Mouse (Mus musculus): ENCODE measurements around the gene Wnt16. TPM values are rescaled to one million over a fixed set of nuclear protein-coding genes. Genes with fewer than 3 reads are reported as not detected.
A peak's percentile ranks its signal among the peaks of the same experiment; 100 is the strongest.

Gene Wnt16
- polyA plus RNA-seq, 1 experiment from 2014 or later, result not detected

- H3K27ac ChIP-seq, result no peak overlapping the region
Measured at GRCm38 (mm10) chr6:22280217-22280861, 7.7 kb upstream of the Wnt16 start.

GRCm38 (mm10) chr6:22282405-22282804 lies 5.6 kb upstream of the Wnt16 start:
- Histone ChIP-seq H3K4me1 (replicated peaks) (no peaks in the 10 kb centered on the region), H3K36me3 (no peaks in the 10 kb centered on the region), H3K9ac (no peak overlapping the region), H3K9me3 (replicated peaks) (no peaks in the 10 kb centered on the region), H3K27me3 (peaks cover 9% of the 10 kb centered on the region), H3K27ac (no peak overlapping the region), H3K4me2 (no peak overlapping the region), H3K4me3 (replicated peaks) (no peak overlapping the region)
- 64% methylated on average over 4 of the region's 4 CpGs for WGBS (ENCODE audit: insufficient replicate concordance)
- DNase-seq (no peak), ATAC-seq (ENCODE audit: low read depth) (no peak)

More at GRCm38 (mm10) chr6:22280217-22280861, 7.7 kb upstream of the Wnt16 start:
- Histone ChIP-seq H3K36me3 (no peaks in the 10 kb centered on the region), H3K9ac (no peak overlapping the region), H3K4me2 (0 out of 2 replicates have a peak overlapping the region, but pooled peaks have one; percentile 4), H3K27me3 (no peaks in the 10 kb centered on the region), H3K4me3 (replicated peaks) (no peak overlapping the region), H3K9me3 (replicated peaks) (no peaks in the 10 kb centered on the region), H3K4me1 (replicated peaks) (no peaks in the 10 kb centered on the region)
- DNase-seq (no peak), ATAC-seq (ENCODE audit: low read depth) (no peak)
- WGBS (ENCODE audit: insufficient replicate concordance), result 63% methylated on average over 14 of the region's 14 CpGs

GRCm38 (mm10) chr6:22288737-22289460 lies 872 bp downstream of the Wnt16 start:
- H3K9ac ChIP-seq, result no peak overlapping the region
- 2% methylated on average over 38 of the region's 38 CpGs for WGBS (ENCODE audit: insufficient replicate concordance)
- H3K4me1 ChIP-seq (replicated peaks), result peaks cover 4% of the 10 kb centered on the region; the same call in 1 of the 2 replicates
- H3K27me3 ChIP-seq, result peaks cover 46% of the 10 kb centered on the region
- ATAC-seq (ENCODE audit: low read depth) (no peak), DNase-seq (no peak)
- peak overlapping the region; percentile 49 for H3K4me2 ChIP-seq
- H3K9me3 ChIP-seq (replicated peaks), result no peaks in the 10 kb centered on the region
- H3K27ac ChIP-seq, result no peak overlapping the region
- no peaks in the 10 kb centered on the region for H3K36me3 ChIP-seq
- H3K4me3 ChIP-seq (replicated peaks), result peak overlapping the region; percentile 30

- DNase-seq (no peak), ATAC-seq (ENCODE audit: low read depth) (no peak)
- H3K4me2 ChIP-seq, result peak overlapping the region; percentile 49
- H3K27ac ChIP-seq, result no peak overlapping the region
- H3K4me3 ChIP-seq (replicated peaks), result peak overlapping the region; percentile 30
- no peaks in the 10 kb centered on the region for H3K9me3 ChIP-seq (replicated peaks)
- H3K36me3 ChIP-seq, result no peaks in the 10 kb centered on the region
- no peak overlapping the region for H3K9ac ChIP-seq
- H3K4me1 ChIP-seq (replicated peaks), result peaks cover 4% of the 10 kb centered on the region; the same call in 1 of the 2 replicates
- H3K27me3 ChIP-seq, result peaks cover 46% of the 10 kb centered on the region
- 4% methylated on average over 21 of the region's 21 CpGs for WGBS (ENCODE audit: insufficient replicate concordance)
Measured at GRCm38 (mm10) chr6:22289461-22290021, 1.5 kb downstream of the Wnt16 start.

- peaks cover 46% of the 10 kb centered on the region for H3K27me3 ChIP-seq
- no peak overlapping the region for H3K9ac ChIP-seq
- no peak overlapping the region for H3K27ac ChIP-seq
- peaks cover 6% of the 10 kb centered on the region; the same call in 1 of the 2 replicates for H3K4me1 ChIP-seq (replicated peaks)
- no peak for DNase-seq
- ATAC-seq (ENCODE audit: low read depth), result no peak
- H3K9me3 ChIP-seq (replicated peaks), result no peaks in the 10 kb centered on the region
- WGBS (ENCODE audit: insufficient replicate concordance), result 62% methylated on average over 8 of the region's 8 CpGs
- H3K4me2 ChIP-seq, result no peak overlapping the region
- no peak overlapping the region for H3K4me3 ChIP-seq (replicated peaks)
- H3K36me3 ChIP-seq, result no peaks in the 10 kb centered on the region
Measured at GRCm38 (mm10) chr6:22290790-22291189, 2.8 kb downstream of the Wnt16 start.

GRCm38 (mm10) chr6:22292056-22292455 lies 4.0 kb downstream of the Wnt16 start:
- ATAC-seq (ENCODE audit: low read depth) (no peak), DNase-seq (no peak)
- 41% methylated on average over 4 of the region's 4 CpGs for WGBS (ENCODE audit: insufficient replicate concordance)
- no peaks in the 10 kb centered on the region for H3K36me3 ChIP-seq
- no peaks in the 10 kb centered on the region for H3K9me3 ChIP-seq (replicated peaks)
- H3K27me3 ChIP-seq, result peaks cover 41% of the 10 kb centered on the region
- H3K27ac ChIP-seq, result no peak overlapping the region
- H3K4me3 ChIP-seq (replicated peaks), result no peak overlapping the region
- H3K9ac ChIP-seq, result no peak overlapping the region
- H3K4me1 ChIP-seq (replicated peaks), result peaks cover 6% of the 10 kb centered on the region; the same call in 1 of the 2 replicates
- H3K4me2 ChIP-seq, result no peak overlapping the region

GRCm38 (mm10) chr6:22293922-22294321 lies 5.9 kb downstream of the Wnt16 start:
- H3K4me3 ChIP-seq (replicated peaks), result no peak overlapping the region
- 52% methylated on average over 3 of the region's 3 CpGs for WGBS (ENCODE audit: insufficient replicate concordance)
- no peak overlapping the region for H3K27ac ChIP-seq
- DNase-seq (no peak), ATAC-seq (ENCODE audit: low read depth) (no peak)
- no peaks in the 10 kb centered on the region for H3K9me3 ChIP-seq (replicated peaks)
- no peak overlapping the region for H3K4me2 ChIP-seq
- peaks cover 22% of the 10 kb centered on the region for H3K27me3 ChIP-seq
- H3K4me1 ChIP-seq (replicated peaks), result peaks cover 2% of the 10 kb centered on the region; the same call in 1 of the 2 replicates
- no peaks in the 10 kb centered on the region for H3K36me3 ChIP-seq
- H3K9ac ChIP-seq, result no peak overlapping the region

GRCm38 (mm10) chr6:22297028-22297427 lies 9.0 kb downstream of the Wnt16 start:
- Histone ChIP-seq H3K4me3 (replicated peaks) (no peak overlapping the region), H3K36me3 (no peaks in the 10 kb centered on the region), H3K27me3 (peaks cover 1% of the 10 kb centered on the region; the same call in 1 of the 2 replicates), H3K9me3 (replicated peaks) (no peaks in the 10 kb centered on the region), H3K27ac (no peak overlapping the region), H3K4me2 (no peak overlapping the region), H3K9ac (no peak overlapping the region), H3K4me1 (replicated peaks) (0 out of 2 replicates have a peak, but pooled peaks cover 2% of the 10 kb centered on the region)
- 76% methylated on average over 6 of the region's 6 CpGs for WGBS (ENCODE audit: insufficient replicate concordance)
- DNase-seq, result no peak
- ATAC-seq (ENCODE audit: low read depth), result no peak

- no peak overlapping the region for H3K27ac ChIP-seq
- 51% methylated on average over 14 of the region's 14 CpGs for WGBS (ENCODE audit: insufficient replicate concordance)
- H3K27me3 ChIP-seq, result no peaks in the 10 kb centered on the region
- no peak for ATAC-seq (ENCODE audit: low read depth)
- H3K4me3 ChIP-seq (replicated peaks), result no peak overlapping the region
- H3K9ac ChIP-seq, result no peak overlapping the region
- no peaks in the 10 kb centered on the region for H3K9me3 ChIP-seq (replicated peaks)
- no peak overlapping the region for H3K4me2 ChIP-seq
- DNase-seq, result no peak
- 0 out of 2 replicates have a peak, but pooled peaks cover 2% of the 10 kb centered on the region for H3K4me1 ChIP-seq (replicated peaks)
- no peaks in the 10 kb centered on the region for H3K36me3 ChIP-seq
Measured at GRCm38 (mm10) chr6:22298059-22298458, 10.0 kb downstream of the Wnt16 start.

GRCm38 (mm10) chr6:22325364-22326072 lies 37.5 kb downstream of the Wnt16 start:
- H3K9me3 ChIP-seq (replicated peaks), result no peaks in the 10 kb centered on the region
- DNase-seq (peak; percentile 23), ATAC-seq (ENCODE audit: low read depth) (0 out of 2 replicates have a peak, but pooled peaks have one; percentile 39)
- H3K4me2 ChIP-seq, result no peak overlapping the region
- no peak overlapping the region for H3K27ac ChIP-seq
- no peak overlapping the region for H3K4me3 ChIP-seq (replicated peaks)
- no peaks in the 10 kb centered on the region for H3K27me3 ChIP-seq
- H3K9ac ChIP-seq, result no peak overlapping the region
- H3K4me1 ChIP-seq (replicated peaks), result no peaks in the 10 kb centered on the region
- 52% methylated on average over 13 of the region's 13 CpGs for WGBS (ENCODE audit: insufficient replicate concordance)
- peaks cover 11% of the 10 kb centered on the region for H3K36me3 ChIP-seq

- Histone ChIP-seq H3K27ac (no peak overlapping the region), H3K36me3 (peaks cover 7% of the 10 kb centered on the region), H3K9me3 (replicated peaks) (no peaks in the 10 kb centered on the region), H3K9ac (no peak overlapping the region), H3K27me3 (no peaks in the 10 kb centered on the region), H3K4me3 (replicated peaks) (no peak overlapping the region), H3K4me1 (replicated peaks) (no peaks in the 10 kb centered on the region), H3K4me2 (no peak overlapping the region)
- WGBS (ENCODE audit: insufficient replicate concordance), result 68% methylated on average over 4 of the region's 4 CpGs
- no peak for DNase-seq
- no peak for ATAC-seq (ENCODE audit: low read depth)
Measured at GRCm38 (mm10) chr6:22326289-22326688, 38.3 kb downstream of the Wnt16 start.
